Mouse (Mus musculus): ENCODE measurements around the gene Mboat2.

- TF ChIP-seq CTCF (IDR thresholded peaks at IDR 0.05; ENCODE audit: low read depth) = peak; percentile 42; the same call in 1 of the 2 replicates
- no peak for TF ChIP-seq EP300 (IDR thresholded peaks at IDR 0.05; ENCODE audit: low read depth)
Observed at GRCm38 (mm10) chr12:24950376-24951046, 119.8 kb downstream of the Mboat2 start.

Data from heart, postnatal 0 days (tissue).